Mouse (Mus musculus) kidney, embryonic 15.5 days (tissue): Measurements from ENCODE around the gene Crybb2. TPM values are rescaled to one million over a fixed set of nuclear protein-coding genes. Genes with fewer than 3 reads are reported as not detected.

Source experiments
- ATAC-seq: fragments of 200-750 bp; cut with Nextera tagmentation; replicated peaks from 2 replicates; pipeline ENCODE4 v1.8.0; 2017; ENCODE audit warnings: moderate TSS enrichment; ENCODE audit not compliant: low FRiP score
- H3K27ac ChIP-seq: fragments of 300-500 bp; sonication (generic); 2 replicates; pipeline ENCODE4 v1.5.1; 2015; ENCODE audit warnings: mild to moderate bottlenecking, inconsistent platforms
- H3K27me3 ChIP-seq: fragments of 300-500 bp; sonication (generic); 2 replicates; pipeline ENCODE4 v1.6.1; 2015; ENCODE audit warnings: inconsistent platforms
- H3K36me3 ChIP-seq: fragments of 300-500 bp; sonication (generic); 2 replicates; pipeline ENCODE4 v1.6.1; 2015; ENCODE audit warnings: inconsistent platforms
- H3K4me1 ChIP-seq: fragments of 300-500 bp; sonication (generic); 2 replicates; pipeline ENCODE4 v1.6.1; 2015; ENCODE audit warnings: inconsistent platforms
- H3K4me2 ChIP-seq: fragments of 300-500 bp; sonication (generic); 2 replicates; pipeline ENCODE4 v1.6.1; 2015; ENCODE audit warnings: moderate library complexity, mild to moderate bottlenecking, inconsistent platforms
- H3K4me3 ChIP-seq: fragments of 300-500 bp; sonication (generic); replicated peaks from 2 replicates; pipeline ENCODE4 v1.5.1; 2015; ENCODE audit warnings: mild to moderate bottlenecking, inconsistent platforms
- H3K9ac ChIP-seq: fragments of 300-500 bp; sonication (generic); 2 replicates; pipeline ENCODE4 v1.6.1; 2015; ENCODE audit warnings: mild to moderate bottlenecking, inconsistent platforms
- H3K9me3 ChIP-seq: fragments of 300-500 bp; sonication (generic); replicated peaks from 2 replicates; pipeline ENCODE4 v1.6.1; 2016; ENCODE audit warnings: inconsistent platforms
- WGBS: fragments of 180-500 bp; shearing (Covaris S2); methylation state at CpG from one replicate; pipeline ENCODE4 v1.1.7; 2015; ENCODE audit warnings: mixed read lengths; 5-methylcytosine and 5-hydroxymethylcytosine counted together
- polyA plus RNA-seq: library from polyadenylated mRNA; unstranded; fragments of >200 nt; fragmentation: Nextera tagmentation; extraction: Ambion mirVana; gene quantifications from 2 replicates; pipeline ENCODE4 v1.2.1, GENCODE M21; 2015

The Crybb2 gene
- polyA plus RNA-seq, 1 experiment from 2014 or later: not detected

DNA sequence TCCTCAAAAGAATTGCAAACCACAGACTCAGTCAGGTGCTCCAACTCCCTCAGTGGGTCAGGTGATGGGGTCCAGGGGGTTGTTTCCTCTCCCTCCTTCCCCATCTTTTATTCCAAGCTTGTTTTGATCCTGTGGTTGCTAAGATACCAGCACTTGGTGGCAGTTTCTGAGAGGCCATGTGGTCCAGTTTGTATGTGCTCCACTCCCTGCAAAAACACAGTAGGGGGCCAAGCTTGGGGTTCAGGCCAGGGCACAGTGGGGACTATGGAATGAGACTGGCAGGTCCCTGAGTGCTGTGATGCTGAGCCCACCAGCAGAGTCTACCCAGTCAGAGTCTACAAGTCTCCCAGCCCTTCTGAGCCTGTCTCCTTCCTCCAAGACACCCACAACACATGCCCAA, 20.0 kb downstream of the Crybb2 start:
- Histone ChIP-seq H3K36me3 (no peaks in the 10 kb centered on the region), H3K27me3 (0 out of 2 replicates have a peak, but pooled peaks cover 3% of the 10 kb centered on the region), H3K9me3 (no peaks in the 10 kb centered on the region), H3K4me1 (no peaks in the 10 kb centered on the region), H3K4me2 (no peak overlapping the region), H3K4me3 (no peak overlapping the region), H3K9ac (no peak overlapping the region), H3K27ac (no peak overlapping the region)
- ATAC-seq: no peak

DNA sequence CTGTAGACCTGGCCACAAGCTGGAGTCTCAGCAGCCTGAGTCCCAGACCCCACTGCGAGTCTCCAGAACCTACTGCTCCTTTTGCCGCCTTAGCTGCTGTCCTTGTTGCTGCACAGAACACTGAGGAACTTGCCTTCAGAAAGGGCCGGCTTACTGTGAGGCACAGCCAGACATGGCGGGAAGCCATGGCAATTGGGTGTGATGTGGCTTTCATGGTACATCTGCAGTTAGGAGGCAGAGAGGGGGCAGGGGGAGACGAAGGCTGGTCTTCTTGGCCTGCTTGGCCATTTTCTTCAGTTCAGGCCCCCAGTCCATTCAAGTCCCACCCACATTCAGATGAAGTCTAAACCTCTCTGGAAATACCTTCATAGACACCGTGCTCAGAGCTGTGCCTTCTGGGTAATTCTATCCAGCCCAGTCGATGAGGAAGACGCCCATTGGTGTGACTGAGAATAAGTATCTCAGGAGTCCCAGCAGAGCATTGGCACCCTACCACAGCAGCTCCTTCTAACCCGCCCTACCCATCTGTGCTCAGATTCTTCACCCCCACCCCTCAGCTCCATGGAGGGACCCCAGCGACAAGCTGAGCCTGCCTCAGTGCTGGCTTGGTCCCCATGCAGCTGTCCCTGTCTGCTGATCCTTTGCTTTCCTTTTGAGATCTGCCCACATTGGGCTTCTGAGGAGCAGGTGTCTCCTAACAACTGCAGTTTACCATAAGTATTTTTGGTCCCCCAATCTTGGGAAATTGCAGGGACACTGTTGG, 24.2 kb downstream of the Crybb2 start:
- Histone ChIP-seq H3K4me2 (no peak overlapping the region), H3K4me3 (no peak overlapping the region), H3K9ac (no peak overlapping the region), H3K27ac (no peak overlapping the region), H3K9me3 (no peaks in the 10 kb centered on the region), H3K4me1 (peaks cover 21% of the 10 kb centered on the region), H3K36me3 (no peaks in the 10 kb centered on the region), H3K27me3 (no peaks in the 10 kb centered on the region)
- no peak for ATAC-seq
- WGBS: 87% methylated on average over 10 of the region's 10 CpGs

DNA sequence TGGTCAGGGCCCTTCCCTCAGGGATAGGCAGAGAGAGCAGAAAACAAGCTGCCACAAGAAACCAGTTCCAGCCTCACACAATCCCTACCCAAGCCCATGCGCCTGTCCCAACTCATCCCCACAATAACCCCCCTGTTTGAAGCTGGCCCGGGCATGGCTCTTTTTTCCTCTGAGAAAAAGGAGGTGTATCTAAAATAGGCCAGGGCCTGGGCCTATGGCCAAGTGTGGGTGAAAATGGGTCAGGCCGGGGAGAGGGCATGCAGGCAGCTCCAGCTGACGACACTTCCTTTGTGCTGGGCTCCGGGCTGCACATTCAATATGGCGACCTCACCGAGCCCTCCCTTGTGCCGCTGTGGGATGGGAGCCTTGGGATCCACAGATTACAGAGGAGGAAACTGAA, 26.4 kb downstream of the Crybb2 start:
- Histone ChIP-seq H3K4me3 (no peak overlapping the region), H3K27me3 (no peaks in the 10 kb centered on the region), H3K9ac (no peak overlapping the region), H3K27ac (no peak overlapping the region), H3K4me1 (peaks cover 23% of the 10 kb centered on the region), H3K9me3 (no peaks in the 10 kb centered on the region), H3K36me3 (no peaks in the 10 kb centered on the region), H3K4me2 (no peak overlapping the region)
- no peak for ATAC-seq
- 85% methylated on average over 8 of the region's 8 CpGs for WGBS

GRCm38 (mm10) chr5:113041567-113042071, 28.3 kb downstream of the Crybb2 start:
- WGBS: 5% methylated on average over 5 of the region's 5 CpGs

DNA sequence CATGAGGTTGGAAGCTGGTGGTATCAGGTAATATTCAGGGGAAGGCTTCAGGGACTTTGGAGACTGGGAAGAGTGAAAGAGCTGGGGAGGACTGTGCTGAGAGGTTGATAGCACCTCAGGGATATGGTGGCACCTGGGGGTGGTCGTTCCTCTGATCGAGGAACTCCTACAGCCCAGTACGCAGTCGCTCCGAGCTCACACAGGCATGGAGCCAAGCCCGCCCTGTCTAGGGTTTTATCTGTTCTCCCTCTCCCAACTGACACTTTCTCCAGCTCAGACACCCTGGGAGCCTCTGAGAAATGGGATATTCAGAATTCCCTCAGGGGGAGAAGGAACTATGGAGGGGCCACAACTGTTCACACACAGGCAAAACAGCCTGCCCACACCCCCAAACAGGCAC, 29.1 kb downstream of the Crybb2 start:
- no peak overlapping the region for H3K4me3 ChIP-seq
- H3K9ac ChIP-seq: no peak overlapping the region
- ATAC-seq: no peak
- H3K36me3 ChIP-seq: no peaks in the 10 kb centered on the region
- peaks cover 25% of the 10 kb centered on the region for H3K4me1 ChIP-seq
- peak overlapping the region; percentile 20; the same call in 1 of the 2 replicates for H3K27ac ChIP-seq
- 53% methylated on average over 6 of the region's 6 CpGs for WGBS
- no peaks in the 10 kb centered on the region for H3K9me3 ChIP-seq
- no peak overlapping the region for H3K4me2 ChIP-seq
- H3K27me3 ChIP-seq: no peaks in the 10 kb centered on the region

More at GRCm38 (mm10) chr5:113041567-113042071, 28.3 kb downstream of the Crybb2 start:
- ATAC-seq: peak; percentile 86
- H3K4me2 ChIP-seq: no peak overlapping the region
- no peak overlapping the region for H3K4me3 ChIP-seq
- H3K27ac ChIP-seq: peak overlapping the region; percentile 20; the same call in 1 of the 2 replicates
- H3K9me3 ChIP-seq: no peaks in the 10 kb centered on the region
- H3K36me3 ChIP-seq: no peaks in the 10 kb centered on the region
- H3K9ac ChIP-seq: no peak overlapping the region
- H3K27me3 ChIP-seq: no peaks in the 10 kb centered on the region
- peaks cover 23% of the 10 kb centered on the region for H3K4me1 ChIP-seq

GRCm38 (mm10) chr5:113038601-113039000, 31.3 kb downstream of the Crybb2 start:
- Histone ChIP-seq H3K36me3 (no peaks in the 10 kb centered on the region), H3K27ac (no peak overlapping the region), H3K4me1 (peaks cover 36% of the 10 kb centered on the region), H3K9ac (no peak overlapping the region), H3K4me2 (no peak overlapping the region), H3K27me3 (no peaks in the 10 kb centered on the region), H3K4me3 (no peak overlapping the region), H3K9me3 (no peaks in the 10 kb centered on the region)
- WGBS: 83% methylated on average over 6 of the region's 6 CpGs
- ATAC-seq: no peak

- Histone ChIP-seq H3K27me3 (no peaks in the 10 kb centered on the region), H3K4me2 (no peak overlapping the region), H3K4me3 (no peak overlapping the region), H3K9me3 (no peaks in the 10 kb centered on the region), H3K9ac (no peak overlapping the region), H3K27ac (0 out of 2 replicates have a peak overlapping the region, but pooled peaks have one; percentile 1), H3K36me3 (no peaks in the 10 kb centered on the region), H3K4me1 (peaks cover 13% of the 10 kb centered on the region)
- no peak for ATAC-seq
- WGBS: 41% methylated on average over 10 of the region's 10 CpGs
These were observed 34.5 kb downstream of the Crybb2 start for GRCm38 (mm10) chr5:113035094-113036047.

DNA sequence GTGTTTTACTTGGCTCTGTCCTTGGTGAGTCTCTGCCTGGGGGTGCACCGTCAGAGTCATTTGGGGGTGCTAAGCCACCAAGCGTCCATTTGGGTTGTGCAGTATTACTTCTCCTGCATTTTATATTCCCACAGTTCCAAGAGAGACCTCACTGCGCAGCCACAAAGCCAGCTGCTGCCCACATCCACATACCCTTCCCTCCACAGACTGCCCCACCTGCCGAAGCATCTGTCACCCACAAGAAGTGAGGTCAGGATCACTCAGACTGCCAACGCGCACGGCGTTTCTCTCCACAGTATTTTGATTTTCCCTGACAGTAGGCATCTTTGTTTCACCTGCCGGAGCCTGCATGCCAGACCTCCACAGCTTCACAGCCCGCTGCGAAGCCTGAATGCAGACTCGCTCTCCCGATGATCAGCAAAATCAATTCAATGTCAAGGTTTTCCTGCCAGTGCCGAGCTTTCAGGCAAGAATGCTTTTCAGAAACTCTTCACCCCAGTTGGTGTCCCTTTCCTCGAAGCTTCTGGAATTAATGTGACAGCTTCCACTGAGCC, 38.6 kb downstream of the Crybb2 start:
- 69% methylated on average over 15 of the region's 15 CpGs for WGBS
- H3K9ac ChIP-seq: no peak overlapping the region
- no peaks in the 10 kb centered on the region for H3K36me3 ChIP-seq
- H3K9me3 ChIP-seq: no peaks in the 10 kb centered on the region
- peaks cover 13% of the 10 kb centered on the region for H3K4me1 ChIP-seq
- no peak overlapping the region for H3K4me2 ChIP-seq
- no peak overlapping the region for H3K4me3 ChIP-seq
- no peak overlapping the region for H3K27ac ChIP-seq
- no peaks in the 10 kb centered on the region for H3K27me3 ChIP-seq
- no peak for ATAC-seq

GRCm38 (mm10) chr5:113030082-113030481, 39.8 kb downstream of the Crybb2 start:
- Histone ChIP-seq H3K36me3 (no peaks in the 10 kb centered on the region), H3K4me1 (0 out of 2 replicates have a peak, but pooled peaks cover 11% of the 10 kb centered on the region), H3K9me3 (no peaks in the 10 kb centered on the region), H3K4me2 (no peak overlapping the region), H3K27ac (no peak overlapping the region), H3K4me3 (no peak overlapping the region), H3K9ac (no peak overlapping the region), H3K27me3 (no peaks in the 10 kb centered on the region)
- 59% methylated on average over 3 of the region's 3 CpGs for WGBS
- ATAC-seq: no peak

DNA sequence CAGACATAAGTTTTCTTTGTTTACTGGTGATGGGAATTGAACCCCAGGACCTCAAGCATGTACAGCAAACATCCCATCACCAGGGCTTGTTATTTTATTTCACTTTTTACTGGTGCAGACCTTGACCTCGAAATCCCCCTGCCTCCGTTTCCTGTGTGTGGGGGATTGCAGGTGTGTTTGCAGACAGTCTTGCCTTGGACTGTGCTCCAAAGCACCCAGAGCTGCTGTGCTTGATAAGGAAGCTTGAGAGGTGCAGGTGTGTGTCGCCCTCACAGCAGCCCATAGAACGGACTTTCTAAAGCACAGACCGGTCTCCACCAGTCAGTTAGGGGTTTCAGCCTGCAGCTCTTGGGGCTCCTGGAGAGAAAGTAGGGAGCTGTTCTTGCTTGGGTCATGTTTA, 43.2 kb downstream of the Crybb2 start:
- no peak for ATAC-seq
- Histone ChIP-seq H3K27me3 (no peaks in the 10 kb centered on the region), H3K9ac (no peak overlapping the region), H3K36me3 (no peaks in the 10 kb centered on the region), H3K27ac (no peak overlapping the region), H3K9me3 (no peaks in the 10 kb centered on the region), H3K4me2 (no peak overlapping the region), H3K4me3 (no peak overlapping the region), H3K4me1 (peaks cover 17% of the 10 kb centered on the region)
- WGBS: 75% methylated on average over 5 of the region's 5 CpGs

DNA sequence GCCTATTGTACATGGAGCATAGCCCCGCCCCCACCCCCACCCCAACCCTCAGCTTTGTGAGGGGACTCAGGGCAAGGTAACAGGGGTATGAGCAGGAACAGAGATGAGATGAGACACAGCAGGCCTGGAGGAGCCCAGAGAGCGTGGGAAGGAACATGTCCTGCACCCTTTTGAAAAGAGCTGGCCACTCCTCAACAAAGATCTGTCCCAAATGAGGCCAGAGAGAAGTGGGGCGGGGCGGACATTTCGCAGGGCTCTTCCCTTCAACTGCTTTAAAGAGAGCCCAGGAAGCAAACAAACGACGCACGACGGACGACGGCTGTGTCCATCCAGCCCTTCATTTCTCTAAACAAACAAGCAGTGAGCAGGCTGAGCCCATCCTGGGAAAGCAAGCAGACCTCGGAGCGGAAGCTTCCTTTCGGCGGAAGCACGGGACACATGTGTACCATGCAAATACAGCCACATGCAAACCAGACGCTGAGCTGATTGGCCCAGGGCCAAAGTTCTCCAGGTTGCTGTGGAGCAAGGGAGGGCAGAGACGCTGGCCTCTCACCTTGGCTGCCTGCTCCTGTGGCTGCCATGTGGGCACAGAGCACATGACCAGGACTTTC, 45.7 kb downstream of the Crybb2 start:
- Histone ChIP-seq H3K4me1 (peaks cover 17% of the 10 kb centered on the region), H3K27ac (peak overlapping the region; percentile 52), H3K4me3 (no peak overlapping the region), H3K36me3 (no peaks in the 10 kb centered on the region), H3K27me3 (no peaks in the 10 kb centered on the region), H3K9ac (no peak overlapping the region), H3K9me3 (no peaks in the 10 kb centered on the region), H3K4me2 (peak overlapping the region; percentile 44)
- WGBS: 28% methylated on average over 18 of the region's 18 CpGs
- ATAC-seq: peak; percentile 59
